Mouse (Mus musculus): ENCODE results near the gene Perp. TPM values are rescaled to one million over a fixed set of nuclear protein-coding genes. Genes with fewer than 3 reads are reported as not detected.

The Perp gene
- polyA plus RNA-seq, 1 experiment from 2014 or later = 42.6 TPM

GRCm38 (mm10) chr10:18889255-18889654 is 44.4 kb downstream of the Perp start:
- Histone ChIP-seq H3K4me2 (ENCODE audit: low read depth, low read length) (no peak overlapping the region), H3K9ac (replicated peaks; ENCODE audit: low read length) (no peak overlapping the region), H3K27me3 (ENCODE audit: control insufficient read depth, insufficient read depth, low read length) (no peaks in the 10 kb centered on the region), H3K9me3 (replicated peaks; ENCODE audit: control insufficient read depth, low read length) (no peaks in the 10 kb centered on the region), H3K36me3 (replicated peaks; ENCODE audit: control insufficient read depth, insufficient read depth, low read depth, low read length) (no peaks in the 10 kb centered on the region), H3K4me1 (ENCODE audit: control insufficient read depth, insufficient read depth, low read length) (no peaks in the 10 kb centered on the region), H3K4me3 (ENCODE audit: low read depth, low read length) (no peak overlapping the region), H3K27ac (replicated peaks; ENCODE audit: low read depth, low read length) (no peak overlapping the region)
- 88% methylated on average over 1 of the region's 1 CpGs for WGBS
- no peak for ATAC-seq (replicated peaks; ENCODE audit: insufficient number of reproducible peaks, low FRiP score, low TSS enrichment, low read depth)
- no peak for DNase-seq (ENCODE audit: low spot score)

DNA sequence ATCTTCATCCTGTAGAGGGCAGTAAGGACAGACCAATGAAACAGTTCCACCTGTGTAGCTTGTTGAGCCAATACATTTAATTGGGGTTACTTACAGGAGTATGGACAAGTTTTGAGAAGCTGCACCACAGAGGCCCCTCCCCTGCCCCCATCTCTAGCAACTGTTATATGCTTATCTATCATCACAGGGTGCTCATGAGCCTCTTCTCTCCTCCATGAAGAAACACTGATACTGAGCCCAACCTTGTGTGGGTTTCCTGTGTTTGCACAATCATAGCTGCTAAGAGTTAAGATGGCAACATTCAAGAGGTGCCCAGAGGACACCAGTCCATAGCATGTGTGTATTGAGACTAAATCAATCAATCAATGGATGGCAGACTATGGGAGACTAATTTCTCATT is 46.3 kb downstream of the Perp start:
- Histone ChIP-seq H3K4me3 (ENCODE audit: low read depth, low read length) (no peak overlapping the region), H3K4me1 (ENCODE audit: control insufficient read depth, insufficient read depth, low read length) (no peaks in the 10 kb centered on the region), H3K27ac (replicated peaks; ENCODE audit: low read depth, low read length) (no peak overlapping the region), H3K36me3 (replicated peaks; ENCODE audit: control insufficient read depth, insufficient read depth, low read depth, low read length) (no peaks in the 10 kb centered on the region), H3K9ac (replicated peaks; ENCODE audit: low read length) (no peak overlapping the region), H3K4me2 (ENCODE audit: low read depth, low read length) (no peak overlapping the region), H3K27me3 (ENCODE audit: control insufficient read depth, insufficient read depth, low read length) (no peaks in the 10 kb centered on the region), H3K9me3 (replicated peaks; ENCODE audit: control insufficient read depth, low read length) (no peaks in the 10 kb centered on the region)
- ATAC-seq (replicated peaks; ENCODE audit: insufficient number of reproducible peaks, low FRiP score, low TSS enrichment, low read depth) = no peak
- DNase-seq (ENCODE audit: low spot score) = no peak

- DNase-seq (ENCODE audit: low spot score) = no peak
- H3K4me3 ChIP-seq (ENCODE audit: low read depth, low read length) = no peak overlapping the region
- no peak overlapping the region for H3K4me2 ChIP-seq (ENCODE audit: low read depth, low read length)
- no peak overlapping the region for H3K9ac ChIP-seq (replicated peaks; ENCODE audit: low read length)
- no peaks in the 10 kb centered on the region for H3K27me3 ChIP-seq (ENCODE audit: control insufficient read depth, insufficient read depth, low read length)
- H3K9me3 ChIP-seq (replicated peaks; ENCODE audit: control insufficient read depth, low read length) = no peaks in the 10 kb centered on the region
- no peak for ATAC-seq (replicated peaks; ENCODE audit: insufficient number of reproducible peaks, low FRiP score, low TSS enrichment, low read depth)
- H3K36me3 ChIP-seq (replicated peaks; ENCODE audit: control insufficient read depth, insufficient read depth, low read depth, low read length) = no peaks in the 10 kb centered on the region
- 88% methylated on average over 1 of the region's 1 CpGs for WGBS
- no peaks in the 10 kb centered on the region for H3K4me1 ChIP-seq (ENCODE audit: control insufficient read depth, insufficient read depth, low read length)
- H3K27ac ChIP-seq (replicated peaks; ENCODE audit: low read depth, low read length) = no peak overlapping the region
Measured at GRCm38 (mm10) chr10:18892102-18892501, 47.3 kb downstream of the Perp start.

GRCm38 (mm10) chr10:18894259-18895166 is 49.7 kb downstream of the Perp start:
- Histone ChIP-seq H3K4me3 (ENCODE audit: low read depth, low read length) (no peak overlapping the region), H3K36me3 (replicated peaks; ENCODE audit: control insufficient read depth, insufficient read depth, low read depth, low read length) (no peaks in the 10 kb centered on the region), H3K9me3 (replicated peaks; ENCODE audit: control insufficient read depth, low read length) (no peaks in the 10 kb centered on the region), H3K4me1 (ENCODE audit: control insufficient read depth, insufficient read depth, low read length) (no peaks in the 10 kb centered on the region), H3K27me3 (ENCODE audit: control insufficient read depth, insufficient read depth, low read length) (no peaks in the 10 kb centered on the region), H3K27ac (replicated peaks; ENCODE audit: low read depth, low read length) (no peak overlapping the region), H3K4me2 (ENCODE audit: low read depth, low read length) (no peak overlapping the region), H3K9ac (replicated peaks; ENCODE audit: low read length) (no peak overlapping the region)
- DNase-seq (ENCODE audit: low spot score) (peak; percentile 37), ATAC-seq (replicated peaks; ENCODE audit: insufficient number of reproducible peaks, low FRiP score, low TSS enrichment, low read depth) (no peak)
- WGBS = 51% methylated on average over 5 of the region's 6 CpGs

- WGBS = 22% methylated on average over 6 of the region's 6 CpGs
- no peak overlapping the region for H3K27ac ChIP-seq (replicated peaks; ENCODE audit: low read depth, low read length)
- no peak overlapping the region for H3K4me3 ChIP-seq (ENCODE audit: low read depth, low read length)
- H3K36me3 ChIP-seq (replicated peaks; ENCODE audit: control insufficient read depth, insufficient read depth, low read depth, low read length) = no peaks in the 10 kb centered on the region
- H3K27me3 ChIP-seq (ENCODE audit: control insufficient read depth, insufficient read depth, low read length) = no peaks in the 10 kb centered on the region
- H3K9me3 ChIP-seq (replicated peaks; ENCODE audit: control insufficient read depth, low read length) = no peaks in the 10 kb centered on the region
- H3K9ac ChIP-seq (replicated peaks; ENCODE audit: low read length) = no peak overlapping the region
- H3K4me1 ChIP-seq (ENCODE audit: control insufficient read depth, insufficient read depth, low read length) = no peaks in the 10 kb centered on the region
- H3K4me2 ChIP-seq (ENCODE audit: low read depth, low read length) = no peak overlapping the region
- ATAC-seq (replicated peaks; ENCODE audit: insufficient number of reproducible peaks, low FRiP score, low TSS enrichment, low read depth) (no peak), DNase-seq (ENCODE audit: low spot score) (peak; percentile 62)
Measured at GRCm38 (mm10) chr10:18904108-18904507, 59.3 kb downstream of the Perp start.

Other genes starting within 250 kb of the Perp start
- 0.21 and 0.57 TPM in 2 replicates for gene Arfgef3, start 101.1 kb upstream of the Perp start, polyA plus RNA-seq (2014; fragmentation: Nextera tagmentation; extraction: Ambion mirVana)
- not detected in 2 replicates for gene Gm4922, start 58.2 kb upstream of the Perp start, polyA plus RNA-seq (2014; fragmentation: Nextera tagmentation; extraction: Ambion mirVana)
- 2.2 and 2.3 TPM in 2 replicates for gene Tnfaip3, start 170.6 kb downstream of the Perp start, polyA plus RNA-seq (2014; fragmentation: Nextera tagmentation; extraction: Ambion mirVana)

All from embryonic facial prominence, embryonic 11.5 days (tissue).